Mouse (Mus musculus) midbrain, embryonic 15.5 days (tissue): ENCODE data around the gene Fbxl8. TPM values are rescaled to one million over a fixed set of nuclear protein-coding genes. Genes with fewer than 3 reads are reported as not detected.

Source experiments
- ATAC-seq: fragments of 200-750 bp; cut with Nextera tagmentation; replicated peaks from 2 replicates; pipeline ENCODE4 v1.8.0; 2017; ENCODE audit warnings: moderate TSS enrichment
- H3K27ac ChIP-seq: fragments of 300-500 bp; sonication (generic); 2 replicates; pipeline ENCODE4 v1.5.1; 2015; ENCODE audit warnings: mild to moderate bottlenecking, inconsistent platforms
- H3K27me3 ChIP-seq: fragments of 300-500 bp; sonication (generic); replicated peaks from 2 replicates; pipeline ENCODE4 v1.6.1; 2015; ENCODE audit warnings: inconsistent platforms
- H3K36me3 ChIP-seq: fragments of 300-500 bp; sonication (generic); replicated peaks from 2 replicates; pipeline ENCODE4 v1.6.1; 2015; ENCODE audit warnings: inconsistent platforms
- H3K4me1 ChIP-seq: fragments of 300-500 bp; sonication (generic); 2 replicates; pipeline ENCODE4 v1.6.1; 2015; ENCODE audit warnings: inconsistent platforms
- H3K4me2 ChIP-seq: fragments of 300-500 bp; sonication (generic); 2 replicates; pipeline ENCODE4 v1.6.1; 2015; ENCODE audit warnings: inconsistent platforms, mild to moderate bottlenecking, moderate library complexity
- H3K4me3 ChIP-seq: fragments of 300-500 bp; sonication (generic); 2 replicates; pipeline ENCODE4 v1.5.1; 2015; ENCODE audit warnings: mild to moderate bottlenecking, inconsistent platforms
- H3K9ac ChIP-seq: fragments of 300-500 bp; sonication (generic); 2 replicates; pipeline ENCODE4 v1.6.1; 2015; ENCODE audit warnings: mild to moderate bottlenecking, inconsistent platforms
- H3K9me3 ChIP-seq: fragments of 300-500 bp; sonication (generic); 2 replicates; pipeline ENCODE4 v1.6.1; 2016; ENCODE audit warnings: inconsistent platforms
- WGBS: fragments of 180-500 bp; shearing (Covaris S2); methylation state at CpG from one replicate; pipeline ENCODE4 v1.1.7; 2015; ENCODE audit warnings: mixed read lengths; 5-methylcytosine and 5-hydroxymethylcytosine counted together
- polyA plus RNA-seq: library from polyadenylated mRNA; unstranded; fragments of >200 nt; fragmentation: Nextera tagmentation; extraction: Ambion mirVana; gene quantifications from 2 replicates; pipeline ENCODE4 v1.2.1, GENCODE M21; 2015

Gene Fbxl8
- polyA plus RNA-seq, 1 experiment from 2014 or later: 0.99 TPM

GRCm38 (mm10) chr8:105260371-105261099 is 3.9 kb upstream of the Fbxl8 start:
- WGBS: 65% methylated on average over 7 of the region's 7 CpGs
- peaks cover 26% of the 10 kb centered on the region for H3K4me1 ChIP-seq
- no peak for ATAC-seq
- no peak overlapping the region for H3K27ac ChIP-seq
- peaks cover 80% of the 10 kb centered on the region for H3K27me3 ChIP-seq
- no peak overlapping the region for H3K9ac ChIP-seq
- H3K36me3 ChIP-seq: no peaks in the 10 kb centered on the region
- H3K9me3 ChIP-seq: no peaks in the 10 kb centered on the region
- no peak overlapping the region for H3K4me2 ChIP-seq
- H3K4me3 ChIP-seq: no peak overlapping the region

GRCm38 (mm10) chr8:105261326-105261980 is 3.0 kb upstream of the Fbxl8 start:
- H3K4me1 ChIP-seq: peaks cover 26% of the 10 kb centered on the region
- no peak overlapping the region for H3K4me3 ChIP-seq
- no peaks in the 10 kb centered on the region for H3K36me3 ChIP-seq
- no peak overlapping the region for H3K9ac ChIP-seq
- H3K27ac ChIP-seq: no peak overlapping the region
- H3K9me3 ChIP-seq: no peaks in the 10 kb centered on the region
- no peak overlapping the region for H3K4me2 ChIP-seq
- WGBS: 89% methylated on average over 12 of the region's 12 CpGs
- peaks cover 82% of the 10 kb centered on the region for H3K27me3 ChIP-seq
- ATAC-seq: no peak

GRCm38 (mm10) chr8:105263244-105263912 is 1.1 kb upstream of the Fbxl8 start:
- Histone ChIP-seq H3K4me2 (no peak overlapping the region; the same call in 1 of the 2 replicates), H3K4me3 (no peak overlapping the region), H3K9me3 (no peaks in the 10 kb centered on the region), H3K9ac (no peak overlapping the region), H3K4me1 (peaks cover 32% of the 10 kb centered on the region), H3K36me3 (no peaks in the 10 kb centered on the region), H3K27ac (no peak overlapping the region), H3K27me3 (peaks cover 87% of the 10 kb centered on the region)
- no peak for ATAC-seq
- 40% methylated on average over 16 of the region's 16 CpGs for WGBS

- H3K4me2 ChIP-seq: peak overlapping the region; percentile 77
- H3K4me1 ChIP-seq: peaks cover 33% of the 10 kb centered on the region
- ATAC-seq: no peak
- peaks cover 83% of the 10 kb centered on the region for H3K27me3 ChIP-seq
- 14% methylated on average over 10 of the region's 10 CpGs for WGBS
- H3K36me3 ChIP-seq: no peaks in the 10 kb centered on the region
- no peak overlapping the region for H3K9ac ChIP-seq
- H3K27ac ChIP-seq: no peak overlapping the region
- H3K9me3 ChIP-seq: no peaks in the 10 kb centered on the region
- peak overlapping the region; percentile 48 for H3K4me3 ChIP-seq
These were observed 680 bp downstream of the Fbxl8 start for GRCm38 (mm10) chr8:105265128-105265527.

GRCm38 (mm10) chr8:105266775-105267174 is 2.3 kb downstream of the Fbxl8 start:
- no peaks in the 10 kb centered on the region for H3K9me3 ChIP-seq
- ATAC-seq: no peak
- H3K27ac ChIP-seq: no peak overlapping the region
- peaks cover 41% of the 10 kb centered on the region for H3K4me1 ChIP-seq
- peaks cover 83% of the 10 kb centered on the region for H3K27me3 ChIP-seq
- no peak overlapping the region for H3K4me3 ChIP-seq
- no peak overlapping the region for H3K9ac ChIP-seq
- no peak overlapping the region for H3K4me2 ChIP-seq
- H3K36me3 ChIP-seq: no peaks in the 10 kb centered on the region
- 7% methylated on average over 13 of the region's 13 CpGs for WGBS

GRCm38 (mm10) chr8:105268342-105269074 is 4.1 kb downstream of the Fbxl8 start:
- peaks cover 41% of the 10 kb centered on the region for H3K4me1 ChIP-seq
- peak overlapping the region; percentile 54 for H3K4me3 ChIP-seq
- peak overlapping the region; percentile 85 for H3K4me2 ChIP-seq
- H3K9ac ChIP-seq: peak overlapping the region; percentile 49
- peak overlapping the region; percentile 66 for H3K27ac ChIP-seq
- no peaks in the 10 kb centered on the region for H3K9me3 ChIP-seq
- H3K36me3 ChIP-seq: no peaks in the 10 kb centered on the region
- peaks cover 86% of the 10 kb centered on the region for H3K27me3 ChIP-seq
- ATAC-seq: peak; percentile 93
- WGBS: under 1% methylated on average over 65 of the region's 65 CpGs

GRCm38 (mm10) chr8:105269075-105269458 is 4.6 kb downstream of the Fbxl8 start:
- peak; percentile 53 for ATAC-seq
- H3K36me3 ChIP-seq: no peaks in the 10 kb centered on the region
- H3K27me3 ChIP-seq: peaks cover 86% of the 10 kb centered on the region
- H3K9me3 ChIP-seq: no peaks in the 10 kb centered on the region
- peak overlapping the region; percentile 54 for H3K4me3 ChIP-seq
- peak overlapping the region; percentile 85 for H3K4me2 ChIP-seq
- 0% methylated on average over 10 of the region's 10 CpGs for WGBS
- H3K27ac ChIP-seq: no peak overlapping the region; the same call in 1 of the 2 replicates
- H3K9ac ChIP-seq: peak overlapping the region; percentile 49
- H3K4me1 ChIP-seq: peaks cover 39% of the 10 kb centered on the region

- H3K9ac ChIP-seq: peak within 1 kb of the TSS; percentile 49
- ATAC-seq: no peak
- H3K9me3 ChIP-seq: no peaks in the 10 kb centered on the region
- peak within 1 kb of the TSS; percentile 54 for H3K4me3 ChIP-seq
- H3K4me1 ChIP-seq: peaks cover 37% of the 10 kb centered on the region
- H3K27me3 ChIP-seq: peaks cover 89% of the 10 kb centered on the region
- WGBS: under 1% methylated on average over 42 of the region's 42 CpGs
- peak within 1 kb of the TSS; percentile 66 for H3K27ac ChIP-seq
- no peaks in the 10 kb centered on the region for H3K36me3 ChIP-seq
- peak within 1 kb of the TSS; percentile 85 for H3K4me2 ChIP-seq
These were observed 5.1 kb downstream of the Fbxl8 start, which contains the start of gene Hsf4 for GRCm38 (mm10) chr8:105269461-105269947. Gene Hsf4 (plus strand): TSS chr8:105269801.

- ATAC-seq: no peak
- Histone ChIP-seq H3K27me3 (peaks cover 91% of the 10 kb centered on the region), H3K9ac (no peak overlapping the region), H3K27ac (no peak overlapping the region), H3K4me2 (peak overlapping the region; percentile 85), H3K9me3 (no peaks in the 10 kb centered on the region), H3K4me1 (peaks cover 31% of the 10 kb centered on the region), H3K36me3 (no peaks in the 10 kb centered on the region), H3K4me3 (peak overlapping the region; percentile 54; the same call in 1 of the 2 replicates)
- 3% methylated on average over 39 of the region's 39 CpGs for WGBS
These were observed 5.9 kb downstream of the Fbxl8 start for GRCm38 (mm10) chr8:105270101-105270915.

- no peak overlapping the region for H3K27ac ChIP-seq
- H3K4me2 ChIP-seq: peak overlapping the region; percentile 24; the same call in 1 of the 2 replicates
- peak overlapping the region; percentile 14; the same call in 1 of the 2 replicates for H3K4me3 ChIP-seq
- H3K27me3 ChIP-seq: peaks cover 91% of the 10 kb centered on the region
- WGBS: 2% methylated on average over 11 of the region's 11 CpGs
- no peaks in the 10 kb centered on the region for H3K36me3 ChIP-seq
- no peaks in the 10 kb centered on the region for H3K9me3 ChIP-seq
- peaks cover 36% of the 10 kb centered on the region for H3K4me1 ChIP-seq
- no peak overlapping the region for H3K9ac ChIP-seq
- no peak for ATAC-seq
These were observed 6.4 kb downstream of the Fbxl8 start for GRCm38 (mm10) chr8:105270916-105271186.

GRCm38 (mm10) chr8:105275387-105275786 is 10.9 kb downstream of the Fbxl8 start:
- Histone ChIP-seq H3K4me2 (peak overlapping the region; percentile 94), H3K27me3 (peaks cover 83% of the 10 kb centered on the region), H3K9me3 (no peaks in the 10 kb centered on the region), H3K27ac (no peak overlapping the region), H3K4me1 (peaks cover 34% of the 10 kb centered on the region), H3K36me3 (0 out of 2 replicates have a peak, but pooled peaks cover 4% of the 10 kb centered on the region), H3K4me3 (peak overlapping the region; percentile 50; the same call in 1 of the 2 replicates), H3K9ac (no peak overlapping the region)
- WGBS: 6% methylated on average over 11 of the region's 11 CpGs
- ATAC-seq: no peak
